Mouse (Mus musculus) cerebellum, postnatal 10 days (tissue): ENCODE data around the gene Zkscan2.
A peak's percentile ranks its signal among the peaks of the same experiment; 100 is the strongest.

Experiments
- DNase-seq, 2 experiments: peaks; one replicate each; pipeline ENCODE4 v3.0.0; 2021; ENCODE audit warnings: mixed read lengths in 2 of 2

The Zkscan2 gene

GRCm38 (mm10) chr7:123500239-123501219, at the start of gene Zkscan2:
Zkscan2 (minus strand) TSS chr7:123500449.
- DNase-seq, result peak; percentile 97

- no peak for DNase-seq
Measured at GRCm38 (mm10) chr7:123529190-123529589, 28.9 kb upstream of the Zkscan2 start.

- no peak for DNase-seq
Measured at GRCm38 (mm10) chr7:123525761-123526160, 25.5 kb upstream of the Zkscan2 start.

GRCm38 (mm10) chr7:123524218-123524861, 24.1 kb upstream of the Zkscan2 start:
- peak; percentile 93 to 96 for DNase-seq

- DNase-seq, result peak in 1 of 2 experiments; percentile 16
Measured at GRCm38 (mm10) chr7:123507946-123508345, 7.7 kb upstream of the Zkscan2 start.

- DNase-seq, result no peak
Measured at GRCm38 (mm10) chr7:123503358-123503757, 3.1 kb upstream of the Zkscan2 start.

GRCm38 (mm10) chr7:123499481-123500238, 589 bp downstream of the Zkscan2 start:
- DNase-seq, result peak; percentile 68 to 70

- peak; percentile 38 to 45 for DNase-seq
Measured at GRCm38 (mm10) chr7:123487703-123488102, 12.5 kb downstream of the Zkscan2 start.

- DNase-seq, result peak; percentile 77 to 78
Measured at GRCm38 (mm10) chr7:123467961-123468360, 32.3 kb downstream of the Zkscan2 start.

- DNase-seq, result peak; percentile 92 to 94
Measured at GRCm38 (mm10) chr7:123465692-123466387, 34.4 kb downstream of the Zkscan2 start.

GRCm38 (mm10) chr7:123463569-123463968, 36.7 kb downstream of the Zkscan2 start:
- peak in 1 of 2 experiments; percentile 24 for DNase-seq

- DNase-seq, result peak; percentile 57 to 61
Measured at GRCm38 (mm10) chr7:123462070-123462501, 38.2 kb downstream of the Zkscan2 start, which contains the start of gene Aqp8. Aqp8 (plus strand) TSS chr7:123462291.

- no peak for DNase-seq
Measured at GRCm38 (mm10) chr7:123461316-123461715, 38.9 kb downstream of the Zkscan2 start.

GRCm38 (mm10) chr7:123459247-123459646, 41.0 kb downstream of the Zkscan2 start:
- DNase-seq, result no peak

- DNase-seq, result no peak
Measured at GRCm38 (mm10) chr7:123458309-123458708, 41.9 kb downstream of the Zkscan2 start.

- DNase-seq, result no peak
Measured at GRCm38 (mm10) chr7:123455088-123455487, 45.2 kb downstream of the Zkscan2 start.

- no peak for DNase-seq
Measured at GRCm38 (mm10) chr7:123453066-123453465, 47.2 kb downstream of the Zkscan2 start.

GRCm38 (mm10) chr7:123452551-123452950, 47.7 kb downstream of the Zkscan2 start:
- DNase-seq, result no peak

- no peak for DNase-seq
Measured at GRCm38 (mm10) chr7:123450515-123450914, 49.7 kb downstream of the Zkscan2 start.

- no peak for DNase-seq
Measured at GRCm38 (mm10) chr7:123449676-123450075, 50.6 kb downstream of the Zkscan2 start.

GRCm38 (mm10) chr7:123448794-123449193, 51.5 kb downstream of the Zkscan2 start:
- no peak for DNase-seq

GRCm38 (mm10) chr7:123442079-123442478, 58.2 kb downstream of the Zkscan2 start:
- DNase-seq, result no peak
